Mouse (Mus musculus) Muller cell, postnatal 12 days (primary cell): ENCODE data around the gene Tfr2.
A peak's percentile ranks its signal among the peaks of the same experiment; 100 is the strongest.

Experiments
- DNase-seq: peaks from one replicate; pipeline ENCODE4 v3.0.0-alpha.2; 2015; ENCODE audit errors: inconsistent ontology term

Tfr2 gene

DNA sequence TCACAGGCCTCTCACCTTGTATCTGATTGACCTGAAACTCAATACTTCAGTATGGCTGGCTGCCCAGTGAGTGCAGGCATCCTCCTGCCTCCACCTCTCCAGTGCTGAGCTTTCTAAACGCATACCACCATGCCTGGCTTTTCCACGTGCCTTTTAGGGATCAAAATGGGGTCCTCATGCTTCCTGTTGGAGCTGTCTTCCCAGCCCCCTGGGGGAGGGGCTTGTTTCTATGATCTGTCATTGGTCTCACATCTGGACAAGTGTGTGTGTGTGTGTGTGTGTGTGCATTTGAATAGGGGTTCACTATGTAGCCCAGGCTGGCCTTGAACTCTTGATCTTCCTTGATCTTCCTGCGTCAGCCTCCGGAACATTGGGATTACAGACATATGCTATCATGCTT, 32.2 kb upstream of the Tfr2 start:
- DNase-seq, result no peak

DNA sequence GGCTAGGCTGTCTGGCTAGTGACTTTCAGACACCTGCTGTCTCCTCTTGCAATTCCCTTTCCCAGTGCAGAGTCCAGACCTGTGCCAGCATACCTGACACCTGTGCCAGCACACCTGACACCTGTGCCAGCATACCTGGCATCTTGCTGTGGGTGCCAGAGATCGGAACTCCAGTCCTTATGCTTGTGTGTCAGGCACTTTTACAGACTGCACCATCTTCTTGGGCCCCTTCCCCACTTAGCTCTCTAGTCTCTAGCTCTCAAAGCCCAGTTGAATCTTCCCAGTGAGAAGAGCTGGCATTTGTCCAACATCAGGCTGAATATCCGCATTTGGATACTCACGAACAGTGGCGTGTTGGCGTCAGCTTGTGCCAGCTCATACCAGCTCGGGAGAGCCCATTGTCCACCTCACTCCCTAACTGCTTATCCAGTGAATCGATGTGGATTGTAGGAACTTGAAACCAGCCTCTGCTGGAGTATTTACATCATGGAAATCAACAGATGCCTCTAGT, 30.3 kb upstream of the Tfr2 start:
- peak; percentile 80 for DNase-seq

DNA sequence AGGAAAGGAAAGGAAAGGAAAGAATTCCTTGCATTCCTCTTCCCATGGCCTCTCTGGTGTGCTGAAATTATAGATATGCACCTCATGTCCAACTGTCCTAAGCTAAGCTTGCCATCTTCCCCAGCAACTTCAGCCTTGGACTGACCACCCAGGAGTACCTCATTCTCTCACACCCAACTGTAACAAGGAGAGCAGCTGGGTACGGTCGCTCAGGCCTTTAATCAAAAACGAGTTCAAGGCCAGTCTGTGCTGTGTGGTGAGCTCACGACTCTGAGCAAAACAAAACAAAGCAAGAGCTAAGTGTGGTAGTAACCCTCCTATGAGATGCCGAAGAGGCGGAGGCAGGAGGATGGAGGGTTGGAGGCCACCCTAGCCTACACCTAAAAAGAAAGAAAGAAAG, 28.6 kb upstream of the Tfr2 start:
- no peak for DNase-seq

GRCm38 (mm10) chr5:137541768-137542540, 27.7 kb upstream of the Tfr2 start:
- DNase-seq, result no peak

GRCm38 (mm10) chr5:137544926-137545325, 24.7 kb upstream of the Tfr2 start:
- no peak for DNase-seq

DNA sequence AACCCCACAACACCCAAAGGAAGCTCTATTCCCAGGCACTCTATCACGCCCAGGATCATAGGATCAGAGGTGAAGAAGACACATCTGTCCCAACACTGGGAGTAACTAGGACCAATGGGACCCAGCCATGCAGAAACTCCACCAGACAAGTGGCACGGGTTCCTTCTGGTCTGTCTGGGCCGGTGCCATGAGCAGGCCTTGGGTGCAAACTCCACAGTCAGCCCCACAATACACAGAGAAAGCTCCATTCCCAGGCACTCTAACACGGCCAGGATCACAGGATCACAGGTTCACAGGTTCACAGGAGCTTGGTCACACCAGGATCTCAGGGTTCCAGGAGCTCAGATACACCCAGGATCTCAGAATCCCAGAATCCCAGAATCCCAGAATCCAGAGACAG, 24.0 kb upstream of the Tfr2 start:
- no peak for DNase-seq

DNA sequence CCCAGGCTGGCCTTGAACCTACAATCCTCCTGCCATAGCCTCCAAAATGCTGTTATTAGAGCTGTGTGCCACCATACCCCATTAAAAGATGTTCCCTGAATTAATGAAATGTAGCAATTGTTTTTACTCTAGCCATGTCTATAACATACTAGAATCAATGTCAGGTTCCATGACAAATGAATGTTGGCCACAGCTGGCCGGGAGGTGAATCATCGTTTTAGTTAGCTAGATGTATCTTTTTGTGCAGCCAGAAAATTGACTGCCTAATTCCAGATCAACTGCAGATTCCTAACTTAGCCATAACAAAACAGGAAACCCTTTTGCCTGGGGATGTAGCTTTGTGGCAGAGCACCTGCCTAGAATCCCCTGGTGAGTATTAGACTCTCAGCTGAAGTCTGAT, 19.8 kb upstream of the Tfr2 start:
- no peak for DNase-seq

- no peak for DNase-seq
Measured at GRCm38 (mm10) chr5:137551119-137551518, 18.5 kb upstream of the Tfr2 start.

GRCm38 (mm10) chr5:137553000-137553399, 16.6 kb upstream of the Tfr2 start:
- DNase-seq, result no peak

DNA sequence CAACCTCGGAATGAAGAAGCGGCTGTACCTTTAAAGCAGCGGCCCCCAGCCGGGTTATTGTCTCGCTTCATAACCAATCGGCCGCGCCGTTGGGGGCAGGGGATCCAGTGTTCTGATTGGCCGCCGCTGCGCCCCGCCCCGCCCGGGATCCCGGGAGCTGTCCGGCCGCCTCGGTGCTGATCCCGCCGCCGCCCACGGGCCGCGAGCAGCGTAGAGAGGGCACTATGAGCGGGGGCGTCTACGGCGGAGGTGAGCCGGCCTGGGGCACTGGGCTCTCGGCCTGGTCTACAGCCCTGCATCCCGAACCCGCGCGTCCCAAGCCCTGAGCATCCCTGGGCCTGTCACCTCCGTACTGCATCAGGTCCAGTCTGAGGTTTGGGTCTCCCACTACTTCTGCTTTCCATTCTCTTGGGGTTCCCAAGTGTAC, 16.2 kb upstream of the Tfr2 start, which contains the start of gene Actl6b:
Actl6b (plus strand) TSS at position 107 of the 427 bp plus-strand sequence.
- DNase-seq, result peak; percentile 82

DNA sequence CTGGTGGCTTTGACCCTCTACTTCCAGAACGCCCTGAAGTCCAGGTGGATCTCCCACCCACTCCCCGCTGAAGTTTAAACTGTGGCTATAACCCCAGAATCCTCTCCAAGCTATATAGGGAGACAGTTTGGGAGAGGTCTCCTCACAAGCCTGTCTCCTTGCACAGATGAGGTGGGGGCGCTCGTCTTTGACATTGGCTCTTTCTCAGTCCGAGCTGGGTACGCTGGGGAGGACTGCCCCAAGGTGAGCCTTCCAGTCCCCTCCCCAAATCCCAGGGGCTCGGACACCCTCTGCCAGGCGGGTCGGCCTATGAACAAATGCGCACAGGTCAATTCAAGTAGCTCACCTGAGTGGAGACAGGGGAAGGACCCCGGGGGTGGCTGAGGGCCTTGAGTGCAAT, 15.7 kb upstream of the Tfr2 start:
- no peak for DNase-seq

GRCm38 (mm10) chr5:137561556-137561955, 8.1 kb upstream of the Tfr2 start:
- no peak for DNase-seq

DNA sequence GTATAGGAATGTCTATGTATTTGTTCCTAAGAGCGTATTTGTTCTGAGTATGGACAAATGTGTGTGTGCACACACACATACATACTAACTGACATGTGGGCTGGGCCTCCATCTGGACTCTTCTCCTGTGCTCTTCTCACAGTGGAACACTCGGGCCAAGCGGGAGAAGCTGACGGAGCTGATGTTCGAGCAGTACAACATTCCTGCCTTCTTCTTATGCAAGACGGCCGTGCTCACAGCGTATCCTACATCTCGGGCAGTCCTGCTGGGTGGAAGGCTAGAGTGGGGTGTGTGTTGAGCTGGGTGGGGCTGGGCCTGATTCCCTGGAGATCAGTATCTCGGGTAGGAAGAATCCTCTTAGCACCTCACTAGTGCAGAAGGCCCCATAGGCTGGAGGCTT, 6.7 kb upstream of the Tfr2 start:
- no peak for DNase-seq

DNA sequence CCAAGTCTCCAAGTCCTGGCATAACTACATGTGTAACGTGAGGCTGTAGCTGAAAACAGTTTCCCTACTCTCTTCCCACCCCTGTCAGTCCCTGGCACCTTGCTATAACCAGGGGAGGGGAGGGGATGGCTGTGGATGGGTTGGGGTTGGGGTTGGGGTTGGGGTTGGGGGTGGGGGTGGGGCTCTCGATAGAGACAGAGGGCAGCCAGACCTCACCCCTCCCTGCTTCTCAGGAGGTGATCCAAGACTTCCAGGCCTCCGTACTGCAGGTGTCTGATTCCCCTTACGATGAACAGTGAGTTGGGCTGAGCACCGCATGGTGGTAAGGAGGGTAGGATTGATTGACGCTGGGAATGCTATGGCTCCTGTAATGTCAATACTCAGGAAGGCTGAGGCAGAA, 3.9 kb upstream of the Tfr2 start:
- DNase-seq, result no peak

DNA sequence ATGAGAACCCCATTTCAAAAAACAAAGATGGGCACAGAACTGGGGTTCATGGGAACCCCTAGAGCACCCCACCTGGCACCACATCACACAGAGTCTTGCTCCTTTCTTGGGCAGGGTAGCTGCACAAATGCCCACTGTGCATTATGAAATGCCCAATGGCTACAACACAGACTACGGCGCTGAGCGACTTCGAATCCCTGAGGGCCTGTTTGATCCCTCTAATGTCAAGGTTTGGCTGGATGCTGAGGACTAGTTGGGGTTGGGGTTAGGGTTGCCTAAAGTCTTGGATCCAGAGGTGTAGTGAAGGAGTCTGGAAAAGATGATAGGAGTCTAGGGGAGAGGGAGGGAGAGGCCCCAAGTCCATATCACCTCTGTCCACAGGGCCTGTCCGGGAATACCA, 3.2 kb upstream of the Tfr2 start:
- DNase-seq, result no peak

DNA sequence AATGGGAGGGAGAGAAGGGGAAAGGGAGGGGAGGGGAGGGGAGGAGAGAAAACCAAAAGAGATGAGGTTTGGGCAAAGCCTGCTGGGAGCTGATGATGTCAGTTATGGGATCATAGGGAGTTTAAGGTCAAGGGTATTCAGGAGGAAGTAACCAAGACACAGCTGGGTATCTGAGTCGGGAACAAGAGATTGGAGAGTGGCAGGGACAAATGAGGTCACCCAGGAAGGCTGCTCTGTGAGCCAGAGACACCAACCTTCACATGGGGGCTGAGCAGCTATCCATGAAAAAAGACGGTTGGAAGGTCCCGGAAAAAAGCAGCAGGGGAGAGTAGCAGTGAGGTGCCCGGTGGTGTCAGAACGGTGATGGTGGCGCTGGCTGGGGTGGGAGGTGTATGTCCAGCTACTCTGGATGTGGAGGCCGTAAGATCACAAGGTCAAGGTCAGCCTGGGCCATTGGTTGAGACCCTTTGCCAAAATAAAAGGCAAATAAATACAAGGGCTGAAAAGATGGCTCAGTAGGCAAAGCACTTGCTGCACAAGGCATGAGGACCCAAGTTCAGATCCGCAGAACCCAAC, 1.3 kb upstream of the Tfr2 start:
- DNase-seq, result no peak

DNA sequence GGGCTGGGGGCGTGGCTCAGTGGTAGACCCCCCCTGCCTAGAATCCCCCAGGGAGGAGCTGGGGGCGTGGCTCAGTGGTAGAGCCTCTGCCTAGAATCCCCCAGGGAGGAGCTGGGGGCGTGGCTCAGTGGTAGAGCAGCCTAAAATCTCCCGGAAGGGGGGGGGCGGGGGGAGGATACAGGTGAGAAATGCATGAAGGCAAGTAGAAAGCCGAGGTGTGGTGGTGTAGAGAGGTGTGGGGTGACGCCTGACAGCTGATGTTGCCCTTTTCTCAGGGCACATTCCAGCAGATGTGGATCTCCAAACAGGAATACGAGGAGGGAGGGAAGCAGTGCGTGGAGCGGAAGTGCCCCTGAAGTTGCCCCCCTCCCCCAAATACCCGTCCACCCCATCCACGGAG, 609 bp upstream of the Tfr2 start:
- DNase-seq, result no peak

DNA sequence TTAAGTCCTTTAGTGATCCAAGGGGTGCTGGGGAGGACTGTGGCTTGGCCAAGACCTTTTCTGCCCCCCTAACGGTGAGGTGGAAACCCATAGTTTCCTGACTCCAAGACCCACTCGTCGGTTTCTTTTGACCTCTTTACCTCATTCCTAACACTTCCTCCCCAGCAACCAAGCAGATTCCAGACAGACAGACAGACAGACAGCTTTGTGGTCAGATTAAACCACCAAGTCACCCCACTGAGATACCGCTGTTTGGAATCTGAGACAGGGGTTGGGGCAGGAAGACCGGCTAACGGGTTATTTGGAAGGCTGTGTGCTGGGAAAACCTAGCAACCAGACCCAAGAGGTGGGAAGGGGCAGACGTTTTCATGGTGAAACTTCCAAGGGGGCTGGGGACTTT, 541 bp downstream of the Tfr2 start:
- DNase-seq, result no peak

DNA sequence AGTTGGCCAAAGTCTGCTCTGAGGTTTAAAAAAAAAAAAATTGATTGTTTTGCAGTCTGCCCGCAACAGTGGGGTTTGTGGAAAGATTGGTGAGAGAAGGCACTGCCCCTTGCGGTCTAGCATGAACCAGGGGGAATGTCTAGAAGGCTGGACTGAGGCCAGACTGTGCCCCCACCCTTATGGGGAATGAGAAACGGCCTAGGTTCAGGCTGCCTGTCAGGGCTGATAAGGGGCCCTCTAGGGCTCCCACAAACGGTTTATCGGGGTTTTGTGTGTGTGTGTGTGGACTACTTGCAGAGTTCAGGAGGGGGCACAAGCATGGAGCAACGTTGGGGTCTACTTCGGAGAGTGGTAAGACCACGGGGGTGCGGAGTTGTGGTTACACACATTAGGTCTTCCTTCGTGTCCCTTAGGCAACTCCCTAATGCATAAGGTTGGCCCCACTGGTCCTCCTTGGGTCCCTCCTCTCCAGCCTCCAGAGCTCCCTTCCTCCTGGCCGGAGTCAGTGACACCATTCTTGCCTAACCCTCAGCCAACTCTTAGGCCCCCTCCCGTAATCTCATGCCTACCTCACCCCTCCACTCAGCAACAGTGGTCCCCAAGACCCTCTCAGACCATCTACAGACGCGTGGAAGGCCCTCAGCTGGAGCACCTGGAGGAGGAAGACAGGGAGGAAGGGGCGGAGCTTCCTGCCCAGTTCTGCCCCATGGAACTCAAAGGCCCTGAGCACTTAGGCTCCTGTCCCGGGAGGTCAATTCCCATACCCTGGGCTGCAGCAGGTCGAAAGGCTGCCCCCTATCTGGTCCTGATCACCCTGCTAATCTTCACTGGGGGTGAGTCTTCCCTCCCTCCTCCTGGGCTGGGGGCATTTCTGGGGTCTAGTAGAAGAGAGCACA, 1.3 kb downstream of the Tfr2 start:
- no peak for DNase-seq

DNA sequence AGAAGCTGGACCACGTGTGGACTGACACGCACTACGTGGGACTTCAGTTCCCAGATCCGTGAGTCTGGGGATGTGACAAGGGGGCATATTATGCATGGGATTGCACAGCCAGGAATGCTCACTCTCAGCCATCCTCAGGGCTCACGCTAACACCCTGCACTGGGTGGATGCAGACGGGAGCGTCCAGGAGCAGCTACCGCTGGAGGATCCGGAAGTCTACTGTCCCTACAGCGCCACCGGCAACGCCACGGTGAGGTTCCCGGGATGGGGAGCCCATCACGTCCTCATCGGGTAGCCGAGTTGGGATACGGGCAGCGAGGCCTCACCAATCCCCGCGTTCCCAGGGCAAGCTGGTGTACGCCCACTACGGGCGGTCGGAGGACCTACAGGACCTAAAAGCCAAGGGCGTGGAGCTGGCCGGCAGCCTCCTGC, 4.8 kb downstream of the Tfr2 start:
- peak; percentile 42 for DNase-seq

DNA sequence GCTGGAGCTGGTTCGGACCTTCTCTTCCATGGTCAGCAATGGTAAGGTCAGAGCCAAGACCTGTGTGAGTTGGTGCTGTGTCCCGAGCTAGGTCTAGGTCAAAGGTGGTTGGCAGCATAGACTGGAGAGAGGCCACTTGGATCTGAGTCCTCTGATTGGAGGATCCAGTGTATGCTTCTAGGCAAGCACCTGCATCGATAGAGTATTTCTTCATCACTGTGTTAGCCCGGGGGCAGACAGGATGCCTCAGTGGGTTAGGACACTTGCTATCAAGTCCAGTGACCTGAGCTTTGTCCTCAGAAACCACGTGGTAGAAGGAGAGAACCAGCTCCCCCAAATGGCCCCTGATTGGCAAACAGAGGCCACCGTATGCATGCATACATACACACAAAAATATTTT, 10.6 kb downstream of the Tfr2 start:
- DNase-seq, result no peak

DNA sequence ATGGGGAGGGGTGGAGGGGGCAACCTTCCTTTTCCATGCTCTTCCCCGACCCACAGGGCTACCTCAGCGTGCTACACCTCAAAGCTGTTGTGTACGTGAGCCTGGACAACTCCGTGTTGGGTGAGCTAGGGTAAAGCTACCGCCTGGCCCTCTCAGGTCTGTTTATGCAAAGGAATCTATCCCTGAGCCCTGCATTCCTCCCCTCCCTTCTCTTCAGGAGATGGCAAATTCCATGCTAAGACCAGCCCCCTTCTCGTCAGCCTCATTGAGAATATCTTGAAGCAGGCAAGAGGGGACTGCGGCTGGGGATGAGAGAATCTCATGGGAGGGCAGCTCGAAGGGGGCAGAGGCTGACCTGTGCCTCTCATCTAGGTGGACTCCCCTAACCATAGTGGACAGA, 13.1 kb downstream of the Tfr2 start:
- no peak for DNase-seq
